Mouse (Mus musculus): ENCODE measurements around the gene Zbtb46.

DNA sequence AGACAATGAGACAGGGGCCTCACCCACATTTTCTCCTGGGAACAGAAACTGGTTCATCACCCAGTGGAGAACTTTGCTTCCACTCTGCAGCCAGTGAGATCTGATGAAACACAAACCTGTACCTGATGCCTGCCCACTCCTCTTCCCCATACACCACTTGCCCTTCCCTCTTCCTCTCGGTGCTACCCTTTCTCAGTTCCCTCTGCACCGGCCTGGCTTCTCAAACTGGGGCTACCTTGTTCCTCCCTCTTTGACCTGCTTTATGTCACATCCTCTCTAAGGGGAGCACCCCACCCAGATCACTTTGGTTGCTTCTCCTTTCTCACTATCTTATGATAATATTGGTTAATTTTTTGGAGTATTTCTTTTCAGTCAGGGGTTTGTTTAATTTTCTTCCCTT lies 23.0 kb downstream of the Zbtb46 start:
- TF ChIP-seq CTCF (IDR thresholded peaks at IDR 0.05; ENCODE audit: control insufficient read depth, insufficient read depth, insufficient replicate concordance, low read depth, low read length) (no peak), POLR2A (IDR thresholded peaks at IDR 0.05; ENCODE audit: control insufficient read depth, low read depth, low read length) (no peak)

Data from testis, adult 2 months (tissue).